Mouse (Mus musculus) embryonic facial prominence, embryonic 11.5 days (tissue): ENCODE results near the gene Idh3b. TPM values are rescaled to one million over a fixed set of nuclear protein-coding genes. Genes with fewer than 3 reads are reported as not detected.

Experiments
- ATAC-seq: fragments of 200-750 bp; cut with Nextera tagmentation; replicated peaks from 2 replicates; pipeline ENCODE4 v1.8.0; 2017; ENCODE audit warnings: low read depth; ENCODE audit not compliant: insufficient number of reproducible peaks, low FRiP score, low TSS enrichment
- DNase-seq: peaks from one replicate; pipeline ENCODE4 v3.0.0-alpha.2; 2015; ENCODE audit warnings: low spot score
- H3K27ac ChIP-seq: fragments of 300-500 bp; sonication (generic); replicated peaks from 2 replicates; pipeline ENCODE4 v1.5.1; 2014; ENCODE audit warnings: mild to moderate bottlenecking, low read depth, low read length, control low read depth
- H3K27me3 ChIP-seq: fragments of 300-500 bp; sonication (generic); 2 replicates; pipeline ENCODE4 v1.6.1; 2014; ENCODE audit warnings: mild to moderate bottlenecking, low read length, moderate library complexity, mixed read lengths; ENCODE audit not compliant: control insufficient read depth, insufficient read depth
- H3K36me3 ChIP-seq: fragments of 300-500 bp; sonication (generic); replicated peaks from 2 replicates; pipeline ENCODE4 v1.6.1; 2014; ENCODE audit warnings: low read depth, mild to moderate bottlenecking, low read length, moderate library complexity, mixed read lengths; ENCODE audit not compliant: control insufficient read depth, insufficient read depth
- H3K4me1 ChIP-seq: fragments of 300-500 bp; sonication (generic); 2 replicates; pipeline ENCODE4 v1.6.1; 2014; ENCODE audit warnings: low read length, mixed read lengths; ENCODE audit not compliant: control insufficient read depth, insufficient read depth
- H3K4me2 ChIP-seq: fragments of 300-500 bp; sonication (generic); 2 replicates; pipeline ENCODE4 v1.6.1; 2014; ENCODE audit warnings: low read depth, mild to moderate bottlenecking, control low read depth, low read length, moderate library complexity
- H3K4me3 ChIP-seq: fragments of 300-500 bp; sonication (generic); 2 replicates; pipeline ENCODE4 v1.5.1; 2014; ENCODE audit warnings: low read depth, low read length, control low read depth
- H3K9ac ChIP-seq: fragments of 300-500 bp; sonication (generic); replicated peaks from 2 replicates; pipeline ENCODE4 v1.6.1; 2014; ENCODE audit warnings: mild to moderate bottlenecking, control low read depth, low read length
- H3K9me3 ChIP-seq: fragments of 300-500 bp; sonication (generic); replicated peaks from 2 replicates; pipeline ENCODE4 v1.6.1; 2016; ENCODE audit warnings: mild to moderate bottlenecking, low read length, inconsistent platforms, mixed read lengths; ENCODE audit not compliant: control insufficient read depth
- WGBS: fragments of 180-500 bp; shearing (Covaris S2); extraction: QIAGEN DNeasy Blood & Tissue Kit; methylation state at CpG from one replicate; pipeline ENCODE4 v1.1.7; 2014; 5-methylcytosine and 5-hydroxymethylcytosine counted together
- polyA plus RNA-seq: library from polyadenylated mRNA; unstranded; fragments of >200 nt; fragmentation: Nextera tagmentation; extraction: Ambion mirVana; gene quantifications from 2 replicates; pipeline ENCODE4 v1.2.1, GENCODE M21; 2014

The Idh3b gene
- polyA plus RNA-seq, 1 experiment from 2014 or later = 145 TPM

GRCm38 (mm10) chr2:130294936-130295277 is 10.6 kb upstream of the Idh3b start, which contains the start of gene Ebf4:
Gene Ebf4, plus strand, starts transcription at chr2:130295169.
- under 1% methylated on average over 21 of the region's 39 CpGs for WGBS
- no peaks in the 10 kb centered on the region for H3K36me3 ChIP-seq
- DNase-seq (peak; percentile 81), ATAC-seq (peak; percentile 54)
- peak within 1 kb of the TSS; percentile 72 for H3K4me3 ChIP-seq
- H3K4me1 ChIP-seq = peaks cover 4% of the 10 kb centered on the region; the same call in 1 of the 2 replicates
- H3K9me3 ChIP-seq = no peaks in the 10 kb centered on the region
- H3K27me3 ChIP-seq = peaks cover 6% of the 10 kb centered on the region; the same call in 1 of the 2 replicates
- peak within 1 kb of the TSS; percentile 28; the same call in 1 of the 2 replicates for H3K27ac ChIP-seq
- peak within 1 kb of the TSS; percentile 87 for H3K4me2 ChIP-seq
- H3K9ac ChIP-seq = peak within 1 kb of the TSS; percentile 78

GRCm38 (mm10) chr2:130294218-130294935 is 10.0 kb upstream of the Idh3b start:
- no peaks in the 10 kb centered on the region for H3K36me3 ChIP-seq
- peaks cover 6% of the 10 kb centered on the region; the same call in 1 of the 2 replicates for H3K27me3 ChIP-seq
- H3K4me1 ChIP-seq = peaks cover 4% of the 10 kb centered on the region; the same call in 1 of the 2 replicates
- 0 out of 2 replicates have a peak overlapping the region, but pooled peaks have one; percentile 28 for H3K27ac ChIP-seq
- 9% methylated on average over 20 of the region's 20 CpGs for WGBS
- H3K4me2 ChIP-seq = peak overlapping the region; percentile 87
- H3K9me3 ChIP-seq = no peaks in the 10 kb centered on the region
- DNase-seq (no peak), ATAC-seq (no peak)
- H3K9ac ChIP-seq = peak overlapping the region; percentile 78
- H3K4me3 ChIP-seq = peak overlapping the region; percentile 72

- WGBS = 3% methylated on average over 4 of the region's 4 CpGs
- Histone ChIP-seq H3K27me3 (peaks cover 6% of the 10 kb centered on the region; the same call in 1 of the 2 replicates), H3K9ac (no peak overlapping the region), H3K4me1 (peaks cover 4% of the 10 kb centered on the region; the same call in 1 of the 2 replicates), H3K36me3 (no peaks in the 10 kb centered on the region), H3K9me3 (no peaks in the 10 kb centered on the region), H3K27ac (no peak overlapping the region), H3K4me2 (no peak overlapping the region), H3K4me3 (no peak overlapping the region)
- ATAC-seq (peak; percentile 51; the same call in 1 of the 2 replicates), DNase-seq (peak; percentile 45)
These were observed 9.1 kb upstream of the Idh3b start for GRCm38 (mm10) chr2:130293486-130293885.

- 46% methylated on average over 3 of the region's 3 CpGs for WGBS
- no peaks in the 10 kb centered on the region for H3K9me3 ChIP-seq
- peaks cover 4% of the 10 kb centered on the region; the same call in 1 of the 2 replicates for H3K4me1 ChIP-seq
- DNase-seq = no peak
- H3K9ac ChIP-seq = no peak overlapping the region
- H3K27me3 ChIP-seq = peaks cover 4% of the 10 kb centered on the region; the same call in 1 of the 2 replicates
- no peak overlapping the region for H3K27ac ChIP-seq
- H3K4me3 ChIP-seq = no peak overlapping the region
- 0 out of 2 replicates have a peak, but pooled peaks have one; percentile 2 for ATAC-seq
- no peak overlapping the region for H3K4me2 ChIP-seq
- no peaks in the 10 kb centered on the region for H3K36me3 ChIP-seq
These were observed 8.7 kb upstream of the Idh3b start for GRCm38 (mm10) chr2:130293009-130293408.

GRCm38 (mm10) chr2:130291434-130291833 is 7.1 kb upstream of the Idh3b start:
- H3K4me3 ChIP-seq = no peak overlapping the region
- no peaks in the 10 kb centered on the region for H3K36me3 ChIP-seq
- H3K4me2 ChIP-seq = peak overlapping the region; percentile 11; the same call in 1 of the 2 replicates
- 12% methylated on average over 8 of the region's 8 CpGs for WGBS
- peaks cover 3% of the 10 kb centered on the region; the same call in 1 of the 2 replicates for H3K27me3 ChIP-seq
- DNase-seq (peak; percentile 85), ATAC-seq (no peak)
- no peak overlapping the region for H3K27ac ChIP-seq
- no peak overlapping the region for H3K9ac ChIP-seq
- H3K4me1 ChIP-seq = peaks cover 4% of the 10 kb centered on the region; the same call in 1 of the 2 replicates
- H3K9me3 ChIP-seq = no peaks in the 10 kb centered on the region

- no peak for ATAC-seq
- WGBS = 62% methylated on average over 4 of the region's 4 CpGs
- H3K27me3 ChIP-seq = no peaks in the 10 kb centered on the region; the same call in 1 of the 2 replicates
- no peak for DNase-seq
- H3K4me3 ChIP-seq = no peak overlapping the region
- H3K36me3 ChIP-seq = no peaks in the 10 kb centered on the region
- no peak overlapping the region for H3K27ac ChIP-seq
- no peak overlapping the region for H3K4me2 ChIP-seq
- H3K4me1 ChIP-seq = peaks cover 1% of the 10 kb centered on the region; the same call in 1 of the 2 replicates
- H3K9me3 ChIP-seq = no peaks in the 10 kb centered on the region
- no peak overlapping the region for H3K9ac ChIP-seq
These were observed 4.7 kb upstream of the Idh3b start for GRCm38 (mm10) chr2:130289086-130289485.

GRCm38 (mm10) chr2:130280818-130281217 is 3.5 kb downstream of the Idh3b start:
- Histone ChIP-seq H3K4me2 (no peak overlapping the region), H3K4me1 (no peaks in the 10 kb centered on the region), H3K27ac (no peak overlapping the region), H3K4me3 (no peak overlapping the region), H3K27me3 (no peaks in the 10 kb centered on the region), H3K9me3 (no peaks in the 10 kb centered on the region), H3K9ac (no peak overlapping the region), H3K36me3 (peaks cover 11% of the 10 kb centered on the region)
- DNase-seq = no peak
- ATAC-seq = no peak
- 81% methylated on average over 4 of the region's 4 CpGs for WGBS

GRCm38 (mm10) chr2:130280224-130280623 is 4.1 kb downstream of the Idh3b start:
- Histone ChIP-seq H3K9ac (no peak overlapping the region), H3K36me3 (peaks cover 14% of the 10 kb centered on the region), H3K9me3 (no peaks in the 10 kb centered on the region), H3K4me1 (no peaks in the 10 kb centered on the region), H3K4me2 (no peak overlapping the region), H3K27me3 (no peaks in the 10 kb centered on the region), H3K4me3 (no peak overlapping the region), H3K27ac (no peak overlapping the region)
- 63% methylated on average over 7 of the region's 7 CpGs for WGBS
- no peak for ATAC-seq
- DNase-seq = no peak
